Mouse (Mus musculus) hematopoietic stem cell, adult 5-6 weeks (primary cell): Measurements from ENCODE around the gene Inafm2. TPM values are rescaled to one million over a fixed set of nuclear protein-coding genes. Genes with fewer than 3 reads are reported as not detected.
A peak's percentile ranks its signal among the peaks of the same experiment; 100 is the strongest.

ENCODE experiments used
- ATAC-seq, 2 experiments: fragments of 125-278 bp in 1 of 2; replicated peaks in 1 of 2; 2 replicates each; pipeline ENCODE4 v1.8.0; 2016 to 2017; ENCODE audit warnings: inconsistent platforms in 2 of 2, mild to moderate bottlenecking in 2 of 2, moderate number of reproducible peaks in 2 of 2, low read depth in 1 of 2, moderate TSS enrichment in 1 of 2; ENCODE audit not compliant: low FRiP score in 2 of 2, poor library complexity in 2 of 2, severe bottlenecking in 2 of 2, insufficient read depth in 1 of 2, low TSS enrichment in 1 of 2
- total RNA-seq: library from RNA; stranded (forward); fragments of 172-1452, 232-1000 nt; gene quantifications from 2 replicates; pipeline ENCODE4 v1.2.3, GENCODE M21; 2017

The Inafm2 gene
- total RNA-seq, 1 experiment from 2014 or later = 23.0 TPM

- no peak for ATAC-seq
Measured at GRCm38 (mm10) chr2:118747301-118747960, 1.9 kb downstream of the Inafm2 start.

DNA sequence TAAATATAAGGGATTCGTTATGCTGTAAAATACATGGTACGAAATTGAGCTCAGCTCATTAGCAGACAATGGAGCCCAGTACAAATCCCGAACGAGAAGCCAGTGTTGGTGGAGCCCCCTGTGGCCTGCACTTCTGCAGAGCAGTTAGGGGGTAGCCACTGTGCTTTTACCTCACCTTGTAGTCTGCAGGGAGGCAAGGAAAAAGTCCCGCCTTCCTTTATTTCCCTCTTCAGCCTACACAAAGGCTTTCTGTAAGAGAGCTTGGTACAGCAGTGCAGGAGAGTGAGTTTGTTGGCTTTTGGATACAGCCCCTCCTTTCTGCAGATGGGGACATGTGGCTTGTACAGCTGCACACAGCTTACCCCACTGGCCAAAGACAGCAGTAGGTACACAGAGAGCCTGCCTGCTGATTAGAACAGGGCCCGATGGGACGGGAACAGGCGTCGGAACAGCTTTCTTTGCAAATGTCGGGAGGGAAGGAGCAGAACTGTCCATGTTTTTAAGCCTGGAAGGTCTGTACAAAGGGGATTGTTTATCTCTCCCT is 3.9 kb downstream of the Inafm2 start:
- ATAC-seq = no peak

- ATAC-seq = peak in 1 of 2 experiments; percentile 37; a peak in 1 of 4 replicates
Measured at GRCm38 (mm10) chr2:118750476-118750875, 4.9 kb downstream of the Inafm2 start.

GRCm38 (mm10) chr2:118751896-118752791 is 6.6 kb downstream of the Inafm2 start:
- no peak for ATAC-seq

- no peak for ATAC-seq
Measured at GRCm38 (mm10) chr2:118752792-118753108, 7.2 kb downstream of the Inafm2 start.

DNA sequence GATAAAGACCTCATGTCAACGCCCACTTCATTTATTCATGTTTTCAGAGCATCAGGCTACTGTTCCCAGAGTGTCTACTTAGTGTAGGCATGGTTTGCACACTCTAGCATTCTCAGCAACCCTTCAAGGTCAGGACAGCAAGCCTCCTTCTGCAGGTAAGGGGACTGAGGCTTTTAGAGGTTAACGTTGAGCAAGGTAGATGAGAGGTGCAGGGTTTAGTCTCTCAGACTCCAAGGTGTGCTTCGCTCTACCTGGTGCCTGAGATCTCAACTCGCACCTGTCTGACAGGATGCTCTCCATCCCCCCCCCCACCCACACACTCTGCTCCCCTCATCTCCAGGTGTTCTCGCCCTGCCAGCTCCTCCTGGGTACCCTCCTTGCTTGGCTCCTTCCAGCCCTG is 8.6 kb downstream of the Inafm2 start:
- no peak for ATAC-seq

DNA sequence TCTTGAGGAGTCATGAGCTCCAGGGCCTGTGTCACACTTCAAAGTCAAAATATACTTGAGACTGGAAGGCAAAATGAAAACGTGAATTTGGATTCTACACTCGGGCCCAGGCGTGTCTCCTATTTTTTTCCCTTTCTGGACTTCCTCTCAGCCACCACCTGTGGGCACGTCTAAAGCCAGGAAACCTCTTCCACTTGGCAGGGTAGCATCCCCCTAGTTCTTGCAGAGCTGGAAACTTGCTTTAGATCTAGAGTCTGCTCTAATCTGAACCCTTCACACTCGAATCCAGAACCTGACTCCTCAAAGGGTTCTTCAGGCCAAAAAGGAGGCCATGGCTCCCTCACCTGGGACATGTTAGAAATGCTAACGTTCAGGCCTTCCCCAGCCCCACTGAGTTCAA is 9.8 kb downstream of the Inafm2 start:
- ATAC-seq = no peak

DNA sequence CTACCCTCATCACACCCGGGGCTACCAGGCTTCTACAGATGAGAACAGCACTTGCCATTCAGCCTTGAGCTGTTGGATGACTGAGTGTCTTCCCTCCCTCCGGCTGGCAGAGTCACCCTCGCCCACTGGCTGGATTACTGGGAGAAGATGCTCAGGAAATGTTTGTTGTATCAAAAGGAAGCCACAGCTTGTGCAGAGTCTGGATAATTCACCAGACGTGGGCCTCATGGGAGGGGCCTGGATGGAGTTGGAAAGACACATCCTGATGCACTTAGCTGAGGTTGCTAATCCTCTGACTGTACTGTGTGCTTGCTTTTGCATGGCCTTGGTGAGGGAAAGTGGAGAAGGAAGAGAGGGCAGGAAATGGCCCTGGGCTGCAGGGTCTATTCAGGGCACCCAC is 10.5 kb downstream of the Inafm2 start:
- no peak for ATAC-seq

DNA sequence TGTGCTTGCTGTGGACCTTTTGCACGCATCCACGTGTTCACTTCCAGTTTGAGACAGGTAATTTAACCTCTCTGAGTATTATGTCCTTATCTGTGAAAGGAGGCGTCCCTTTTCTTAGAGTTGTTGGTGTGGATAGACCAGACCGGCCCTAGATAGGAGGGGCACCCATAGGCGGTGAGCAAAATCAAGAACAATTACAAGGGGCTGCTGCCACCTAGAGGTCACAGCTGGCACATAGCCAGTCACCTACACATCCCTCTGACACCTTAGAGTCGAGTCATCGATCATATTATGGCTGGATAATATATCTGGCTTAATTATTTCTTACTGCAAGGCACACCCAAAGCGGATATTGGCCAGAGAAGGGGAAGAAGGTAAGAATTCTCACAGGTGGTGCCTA is 14.3 kb downstream of the Inafm2 start:
- peak; percentile 60 to 77; a peak in 3 of 4 replicates for ATAC-seq

- ATAC-seq = no peak
Measured at GRCm38 (mm10) chr2:118760311-118761025, 14.9 kb downstream of the Inafm2 start.

DNA sequence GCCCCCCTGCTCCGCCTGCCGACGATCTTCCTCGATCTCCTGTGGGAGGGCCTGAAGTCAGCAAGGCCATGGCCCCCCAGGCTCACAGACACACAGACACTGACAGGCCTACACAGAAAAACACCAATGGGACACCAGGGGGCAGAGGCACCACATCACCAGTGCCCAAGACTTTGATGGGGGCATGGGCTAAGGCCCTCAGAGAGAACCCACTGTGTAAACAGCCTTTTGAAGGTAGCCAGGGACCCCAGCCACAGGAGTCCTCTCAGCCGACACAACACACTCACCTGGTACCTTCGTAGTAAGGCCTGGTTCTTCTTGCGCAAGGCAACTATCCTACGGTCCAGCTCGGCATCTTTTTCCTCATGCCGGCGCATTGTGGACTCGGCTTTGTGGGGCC is 15.8 kb downstream of the Inafm2 start:
- ATAC-seq = no peak

GRCm38 (mm10) chr2:118761906-118762783 is 16.6 kb downstream of the Inafm2 start, which contains the start of gene Ccdc9b:
TSS of gene Ccdc9b (minus strand) at chr2:118762661.
- peak; percentile 62 to 66 for ATAC-seq

- ATAC-seq = no peak
Measured at GRCm38 (mm10) chr2:118762784-118763148, 17.2 kb downstream of the Inafm2 start.

GRCm38 (mm10) chr2:118763469-118763868 is 17.9 kb downstream of the Inafm2 start:
- no peak for ATAC-seq

DNA sequence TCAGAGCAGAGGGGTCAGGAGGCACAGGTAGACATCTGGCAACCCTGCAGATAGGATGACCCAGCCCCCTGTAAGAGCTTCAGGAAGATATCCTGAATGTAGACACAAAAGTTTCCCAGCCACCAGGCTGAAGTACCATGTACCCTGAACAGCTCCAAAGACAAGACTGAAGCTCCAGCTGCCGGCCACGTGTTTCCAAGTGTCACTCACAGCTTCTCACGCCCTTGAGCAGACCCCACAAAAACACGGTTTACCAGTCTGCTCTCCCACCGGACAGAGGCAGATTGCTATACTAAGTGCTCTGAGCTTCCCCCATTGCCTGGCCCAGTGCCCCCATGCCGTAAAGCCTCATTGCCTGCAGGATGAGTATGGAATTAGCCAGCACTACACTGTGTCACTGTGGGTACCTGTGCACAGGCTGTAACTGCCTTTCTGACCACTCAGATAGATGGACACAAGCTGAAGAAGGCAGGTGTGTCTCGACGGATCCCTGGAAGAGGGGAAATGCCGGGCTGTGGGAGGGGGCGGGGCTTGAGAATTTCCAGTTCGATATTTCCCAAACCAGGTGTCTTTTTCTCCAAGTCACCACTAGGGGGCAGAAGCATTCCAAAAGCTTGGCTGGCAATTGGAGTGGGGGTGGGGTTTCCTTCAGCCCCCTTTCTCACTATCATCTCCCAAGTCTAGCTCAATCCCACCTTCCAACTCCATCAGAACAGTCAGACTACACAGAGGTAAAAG is 18.7 kb downstream of the Inafm2 start:
- no peak for ATAC-seq

- ATAC-seq = no peak
Measured at GRCm38 (mm10) chr2:118764875-118765274, 19.3 kb downstream of the Inafm2 start.
